Mouse (Mus musculus) lung, embryonic 14.5 days (tissue): Measurements from ENCODE around the gene Dhx9. TPM values are rescaled to one million over a fixed set of nuclear protein-coding genes. Genes with fewer than 3 reads are reported as not detected.
"Not testable (repeated sequence)": the region's sequence is repeated elsewhere in the genome, so short reads cannot be mapped to it uniquely, and the experiment has no call there.

Experiments
- ATAC-seq: fragments of 200-750 bp; cut with Nextera tagmentation; 2 replicates; pipeline ENCODE4 v1.8.0; 2017; ENCODE audit warnings: mild to moderate bottlenecking, moderate TSS enrichment, moderate library complexity; ENCODE audit not compliant: insufficient read depth
- DNase-seq: peaks from one replicate; pipeline ENCODE4 v3.0.0-alpha.2; 2015
- H3K27ac ChIP-seq: fragments of 300-500 bp; sonication (generic); 2 replicates; pipeline ENCODE4 v1.5.1; 2014; ENCODE audit warnings: low read depth, mild to moderate bottlenecking, moderate library complexity
- H3K27me3 ChIP-seq: fragments of 300-500 bp; sonication (generic); 2 replicates; pipeline ENCODE4 v1.6.1; 2014; ENCODE audit warnings: low read length, control low read depth; ENCODE audit not compliant: insufficient read depth
- H3K36me3 ChIP-seq: fragments of 300-500 bp; sonication (generic); 2 replicates; pipeline ENCODE4 v1.6.1; 2014; ENCODE audit warnings: control low read depth; ENCODE audit not compliant: insufficient read depth
- H3K4me1 ChIP-seq: fragments of 300-500 bp; sonication (generic); 2 replicates; pipeline ENCODE4 v1.6.1; 2014; ENCODE audit warnings: antibody characterized with exemption, control low read depth; ENCODE audit not compliant: insufficient read depth
- H3K4me2 ChIP-seq: fragments of 300-500 bp; sonication (generic); 2 replicates; pipeline ENCODE4 v1.6.1; 2014; ENCODE audit warnings: mild to moderate bottlenecking
- H3K4me3 ChIP-seq: fragments of 300-500 bp; sonication (generic); 2 replicates; pipeline ENCODE4 v1.5.1; 2014; ENCODE audit warnings: low read depth, low read length
- H3K9ac ChIP-seq: fragments of 300-500 bp; sonication (generic); 2 replicates; pipeline ENCODE4 v1.6.1; 2014
- H3K9me3 ChIP-seq: fragments of 300-500 bp; sonication (generic); 2 replicates; pipeline ENCODE4 v1.6.1; 2016; ENCODE audit warnings: low read depth, low read length, control low read depth
- CTCF ChIP-seq: IDR thresholded peaks from 2 replicates; pipeline ENCODE4 v1.5.1; 2016; ENCODE audit warnings: antibody characterized with exemption, low read depth
- WGBS: fragments of 180-500 bp; shearing (Covaris S2); extraction: QIAGEN DNeasy Blood & Tissue Kit; methylation state at CpG from one replicate; pipeline ENCODE4 v1.1.7; 2014; 5-methylcytosine and 5-hydroxymethylcytosine counted together
- polyA plus RNA-seq: library from polyadenylated mRNA; unstranded; fragments of >200 nt; fragmentation: Nextera tagmentation; extraction: Ambion mirVana; gene quantifications from 2 replicates; pipeline ENCODE4 v1.2.1, GENCODE M21; 2014

The Dhx9 gene
- polyA plus RNA-seq, 1 experiment from 2014 or later: 30.8 TPM

DNA sequence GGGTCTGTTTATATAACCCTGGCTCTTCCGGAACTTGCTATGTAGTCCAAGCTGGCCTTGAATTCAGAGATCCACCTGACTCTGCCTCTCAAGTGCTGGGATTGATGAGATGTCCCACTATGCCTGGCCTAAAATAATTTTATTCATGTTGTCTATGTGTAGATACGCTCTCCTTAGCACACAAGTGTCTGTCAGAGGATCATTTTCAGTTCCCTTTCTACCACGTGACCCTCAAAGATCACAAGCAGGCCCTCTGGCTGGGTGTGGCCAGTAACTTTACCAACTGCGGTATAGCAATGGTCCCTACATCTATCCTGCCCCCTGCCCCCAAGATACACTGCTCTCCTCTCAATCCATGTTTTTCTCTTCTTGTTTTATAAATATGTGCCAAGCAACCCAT lies 72.5 kb downstream of the Dhx9 start:
- DNase-seq: no peak
- H3K9ac ChIP-seq: no peak overlapping the region
- no peak for ATAC-seq
- H3K27ac ChIP-seq: no peak overlapping the region
- no peaks in the 10 kb centered on the region for H3K9me3 ChIP-seq
- no peaks in the 10 kb centered on the region for H3K4me1 ChIP-seq
- TF ChIP-seq CTCF: no peak
- H3K4me3 ChIP-seq: no peak overlapping the region
- H3K27me3 ChIP-seq: no peaks in the 10 kb centered on the region
- no peaks in the 10 kb centered on the region for H3K36me3 ChIP-seq
- no peak overlapping the region for H3K4me2 ChIP-seq
- WGBS: 75% methylated on average over 4 of the region's 4 CpGs

DNA sequence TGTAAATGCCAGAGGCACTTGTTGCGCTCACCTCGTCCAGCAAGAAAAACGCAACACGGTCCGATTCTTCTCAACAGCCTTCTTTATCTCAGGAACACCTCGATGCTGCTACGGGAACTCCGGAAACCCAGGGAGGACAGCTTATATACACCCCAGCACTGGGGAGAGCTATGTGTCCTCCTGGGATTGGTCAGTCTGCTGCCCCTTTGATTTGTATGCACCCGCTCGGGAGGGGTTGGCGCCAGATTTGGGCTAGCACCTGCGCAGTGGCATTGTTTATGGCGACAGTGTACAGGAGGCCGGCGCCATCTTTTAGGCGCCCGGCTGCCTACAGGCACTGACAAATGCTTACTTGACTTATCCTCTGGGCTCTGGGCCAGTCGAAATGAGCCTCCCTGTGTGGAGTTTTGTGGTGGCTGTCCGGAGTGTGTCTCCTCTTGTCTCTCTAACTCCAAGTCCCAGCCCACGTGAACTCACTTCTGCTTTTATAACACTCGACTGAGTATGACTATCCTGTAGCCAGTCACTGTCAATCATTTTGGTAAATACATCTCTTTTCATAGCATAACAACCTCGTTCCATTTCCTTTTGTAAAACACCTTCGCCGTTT lies 73.2 kb downstream of the Dhx9 start:
- not testable (repeated sequence) for H3K36me3 ChIP-seq, H3K4me1 ChIP-seq, H3K9ac ChIP-seq, H3K4me2 ChIP-seq, H3K4me3 ChIP-seq, ATAC-seq, DNase-seq, H3K27ac ChIP-seq, H3K27me3 ChIP-seq, H3K9me3 ChIP-seq
- WGBS: 77% methylated on average over 24 of the region's 24 CpGs

DNA sequence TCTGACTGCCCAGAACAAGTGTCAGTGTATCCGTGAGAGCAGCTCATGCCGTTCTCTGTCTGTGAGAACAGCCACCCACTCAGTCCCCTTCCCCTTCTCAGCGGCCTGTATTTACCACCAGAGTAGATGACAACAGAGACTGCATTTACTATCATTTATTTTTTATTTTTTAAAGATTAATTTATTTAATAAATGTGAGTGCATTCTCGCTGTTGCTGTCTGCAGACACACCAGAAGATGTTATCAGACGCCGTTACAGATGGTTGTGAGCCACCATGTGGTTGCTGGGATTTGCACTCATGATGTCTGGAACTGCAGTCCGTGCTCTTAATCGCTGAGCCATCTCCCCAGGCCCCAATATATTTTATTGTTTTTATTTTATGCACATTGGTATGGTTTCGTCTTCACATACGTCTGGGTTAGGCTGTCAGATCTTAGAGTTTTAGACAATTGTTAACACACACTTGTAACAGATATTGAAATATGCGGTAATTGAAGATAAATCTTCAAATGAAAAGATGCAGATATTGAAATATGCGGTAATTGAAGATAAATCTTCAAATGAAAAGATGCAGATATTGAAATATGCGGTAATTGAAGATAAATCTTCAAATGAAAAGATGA lies 74.0 kb downstream of the Dhx9 start:
- not testable (repeated sequence) for DNase-seq, H3K27me3 ChIP-seq, H3K27ac ChIP-seq, H3K36me3 ChIP-seq, H3K4me1 ChIP-seq, H3K9ac ChIP-seq, ATAC-seq, H3K4me2 ChIP-seq, H3K9me3 ChIP-seq, H3K4me3 ChIP-seq
- 81% methylated on average over 13 of the region's 13 CpGs for WGBS

GRCm38 (mm10) chr1:153412663-153413396 lies 74.6 kb downstream of the Dhx9 start:
- DNase-seq, H3K4me1 ChIP-seq, ATAC-seq, H3K4me3 ChIP-seq, H3K9ac ChIP-seq, H3K36me3 ChIP-seq, H3K27me3 ChIP-seq, H3K4me2 ChIP-seq, H3K9me3 ChIP-seq, H3K27ac ChIP-seq: not testable (repeated sequence)
- WGBS: 65% methylated on average over 3 of the region's 4 CpGs

DNA sequence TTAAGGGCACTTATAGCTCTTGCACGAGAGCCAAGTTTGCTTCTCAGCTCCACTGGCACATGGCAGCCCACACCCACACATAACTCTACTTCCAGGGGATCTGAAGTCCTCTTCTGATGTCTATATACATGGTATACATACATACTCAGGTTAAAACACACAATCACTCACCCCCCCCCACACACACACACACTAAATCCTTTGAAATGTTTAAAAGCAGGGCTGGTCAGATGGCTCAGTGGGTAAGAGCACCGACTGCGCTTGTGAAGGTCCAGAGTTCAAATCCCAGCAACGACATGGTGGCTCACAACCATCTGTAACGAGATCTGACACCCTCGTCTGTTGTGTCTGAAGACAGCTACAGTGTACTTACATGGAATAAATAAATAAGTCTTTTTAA lies 75.7 kb downstream of the Dhx9 start:
- DNase-seq (no peak), ATAC-seq (no peak)
- no peak overlapping the region for H3K4me3 ChIP-seq
- TF ChIP-seq CTCF: no peak
- H3K27ac ChIP-seq: no peak overlapping the region
- 71% methylated on average over 6 of the region's 6 CpGs for WGBS
- no peaks in the 10 kb centered on the region for H3K9me3 ChIP-seq
- no peaks in the 10 kb centered on the region for H3K27me3 ChIP-seq
- no peak overlapping the region for H3K9ac ChIP-seq
- H3K4me1 ChIP-seq: no peaks in the 10 kb centered on the region
- no peak overlapping the region for H3K4me2 ChIP-seq
- no peaks in the 10 kb centered on the region for H3K36me3 ChIP-seq

GRCm38 (mm10) chr1:153410915-153411314 lies 76.5 kb downstream of the Dhx9 start:
- not testable (repeated sequence) for H3K4me3 ChIP-seq, DNase-seq, ATAC-seq, H3K27ac ChIP-seq, H3K9ac ChIP-seq, H3K9me3 ChIP-seq, H3K36me3 ChIP-seq, H3K4me2 ChIP-seq, H3K4me1 ChIP-seq, H3K27me3 ChIP-seq
- 93% methylated on average over 1 of the region's 4 CpGs for WGBS

- H3K4me2 ChIP-seq, ATAC-seq, H3K36me3 ChIP-seq, H3K9me3 ChIP-seq, H3K27ac ChIP-seq, H3K4me3 ChIP-seq, H3K4me1 ChIP-seq, H3K27me3 ChIP-seq, H3K9ac ChIP-seq, DNase-seq: not testable (repeated sequence)
- WGBS: 67% methylated on average over 4 of the region's 5 CpGs
These were observed 79.2 kb downstream of the Dhx9 start for GRCm38 (mm10) chr1:153408296-153408695.

DNA sequence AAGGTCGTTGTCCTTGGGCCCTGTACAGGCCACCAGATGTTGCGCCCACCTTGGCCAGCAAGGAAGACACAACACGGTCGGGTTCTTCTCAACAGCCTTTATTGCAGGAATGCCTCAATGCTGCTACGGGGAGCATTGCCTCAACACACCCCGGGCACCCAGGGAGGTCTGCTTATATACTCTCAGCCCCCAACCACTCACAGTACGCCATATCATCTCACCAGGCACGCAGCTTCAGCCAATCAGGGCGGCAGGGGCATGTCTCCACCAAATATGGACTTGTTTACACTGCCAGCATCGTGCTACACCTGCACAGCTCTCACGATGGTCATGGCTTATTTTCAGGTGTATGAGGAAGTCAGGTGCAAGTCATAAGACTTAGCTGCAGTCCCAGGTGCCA lies 79.8 kb downstream of the Dhx9 start:
- not testable (repeated sequence) for H3K27ac ChIP-seq, DNase-seq, H3K4me3 ChIP-seq, ATAC-seq, H3K36me3 ChIP-seq, H3K9ac ChIP-seq, H3K4me2 ChIP-seq, H3K4me1 ChIP-seq, H3K27me3 ChIP-seq, H3K9me3 ChIP-seq
- WGBS: 73% methylated on average over 11 of the region's 11 CpGs
